Mouse (Mus musculus) forebrain, embryonic 12.5 days (tissue): Measurements from ENCODE around the gene Syn3. TPM values are rescaled to one million over a fixed set of nuclear protein-coding genes. Genes with fewer than 3 reads are reported as not detected.

Source experiments
- ATAC-seq: fragments of 200-750 bp; cut with Nextera tagmentation; 2 replicates; pipeline ENCODE4 v1.8.0; 2017; ENCODE audit warnings: moderate TSS enrichment; ENCODE audit not compliant: low FRiP score
- H3K27ac ChIP-seq: fragments of 300-500 bp; sonication (generic); 2 replicates; pipeline ENCODE4 v1.5.1; 2016; ENCODE audit warnings: mild to moderate bottlenecking
- H3K27me3 ChIP-seq: fragments of 300-500 bp; sonication (generic); 2 replicates; pipeline ENCODE4 v1.6.1; 2016; ENCODE audit warnings: mild to moderate bottlenecking
- H3K36me3 ChIP-seq: fragments of 300-500 bp; sonication (generic); replicated peaks from 2 replicates; pipeline ENCODE4 v1.6.1; 2016; ENCODE audit warnings: mild to moderate bottlenecking
- H3K4me1 ChIP-seq: fragments of 300-500 bp; sonication (generic); 2 replicates; pipeline ENCODE4 v1.6.1; 2016
- H3K4me2 ChIP-seq: fragments of 300-500 bp; sonication (generic); 2 replicates; pipeline ENCODE4 v1.6.1; 2016; ENCODE audit warnings: mild to moderate bottlenecking, moderate library complexity
- H3K4me3 ChIP-seq: fragments of 300-500 bp; sonication (generic); replicated peaks from 2 replicates; pipeline ENCODE4 v1.5.1; 2016; ENCODE audit warnings: mild to moderate bottlenecking
- H3K9ac ChIP-seq: fragments of 300-500 bp; sonication (generic); 2 replicates; pipeline ENCODE4 v1.6.1; 2016; ENCODE audit warnings: mild to moderate bottlenecking
- H3K9me3 ChIP-seq: fragments of 300-500 bp; sonication (generic); 2 replicates; pipeline ENCODE4 v1.6.1; 2016
- WGBS: fragments of 180-500 bp; shearing (Covaris S2); methylation state at CpG from one replicate; pipeline ENCODE4 v1.1.7; 2016; 5-methylcytosine and 5-hydroxymethylcytosine counted together
- polyA plus RNA-seq: library from polyadenylated mRNA; unstranded; fragments of >200 nt; fragmentation: Nextera tagmentation; extraction: Ambion mirVana; gene quantifications from 2 replicates; pipeline ENCODE4 v1.2.1, GENCODE M21; 2016

The Syn3 gene
- polyA plus RNA-seq, 1 experiment from 2014 or later, result 9.2 TPM

DNA sequence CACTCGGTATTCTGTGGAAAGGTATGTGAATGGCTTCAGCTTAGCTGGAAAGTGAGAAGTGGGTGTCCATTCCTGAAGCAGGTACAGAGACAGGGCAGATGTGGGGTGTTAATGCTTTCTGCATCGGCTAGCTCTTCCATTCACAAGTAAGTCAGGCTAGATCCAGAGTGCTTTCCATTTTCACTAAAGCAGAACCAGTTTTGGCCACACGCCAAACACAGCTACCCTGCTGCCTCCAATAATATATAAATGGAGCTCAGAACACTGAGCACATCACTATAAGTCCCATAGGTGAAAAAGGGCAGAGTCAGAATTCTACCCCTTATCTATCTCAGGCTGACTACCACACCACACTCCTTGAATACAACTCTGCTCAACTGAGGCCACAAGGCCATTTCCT lies 69.0 kb downstream of the Syn3 start:
- H3K9ac ChIP-seq, result no peak overlapping the region
- H3K4me3 ChIP-seq, result no peak overlapping the region
- no peak overlapping the region for H3K27ac ChIP-seq
- no peaks in the 10 kb centered on the region for H3K27me3 ChIP-seq
- no peak for ATAC-seq
- H3K4me1 ChIP-seq, result peaks cover 11% of the 10 kb centered on the region
- no peaks in the 10 kb centered on the region for H3K9me3 ChIP-seq
- 88% methylated on average over 3 of the region's 3 CpGs for WGBS
- H3K36me3 ChIP-seq, result no peaks in the 10 kb centered on the region
- no peak overlapping the region for H3K4me2 ChIP-seq

DNA sequence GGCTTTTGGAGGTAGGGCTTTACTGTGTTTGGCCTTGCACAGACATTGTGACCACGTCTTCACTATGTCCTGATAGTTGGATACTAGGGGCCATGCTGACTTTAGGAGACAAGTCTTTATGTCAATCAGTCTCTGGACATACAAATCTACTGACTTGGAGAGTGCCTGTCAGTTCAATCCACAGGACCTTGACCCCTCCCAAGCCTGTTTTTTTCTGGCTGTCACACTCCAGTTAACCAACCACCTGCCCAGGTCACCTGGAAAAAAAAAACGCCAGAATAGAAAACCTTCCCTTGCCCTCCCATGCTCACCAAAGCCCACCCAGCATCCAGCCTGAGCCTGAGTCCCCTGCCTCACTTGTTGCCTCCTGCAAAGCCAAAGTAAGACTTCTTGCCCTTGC lies 70.7 kb downstream of the Syn3 start:
- no peak overlapping the region for H3K4me2 ChIP-seq
- H3K9ac ChIP-seq, result no peak overlapping the region
- peaks cover 11% of the 10 kb centered on the region for H3K4me1 ChIP-seq
- H3K9me3 ChIP-seq, result no peaks in the 10 kb centered on the region
- WGBS, result 74% methylated on average over 2 of the region's 2 CpGs
- H3K36me3 ChIP-seq, result no peaks in the 10 kb centered on the region
- H3K4me3 ChIP-seq, result no peak overlapping the region
- no peak for ATAC-seq
- H3K27me3 ChIP-seq, result no peaks in the 10 kb centered on the region
- H3K27ac ChIP-seq, result no peak overlapping the region

DNA sequence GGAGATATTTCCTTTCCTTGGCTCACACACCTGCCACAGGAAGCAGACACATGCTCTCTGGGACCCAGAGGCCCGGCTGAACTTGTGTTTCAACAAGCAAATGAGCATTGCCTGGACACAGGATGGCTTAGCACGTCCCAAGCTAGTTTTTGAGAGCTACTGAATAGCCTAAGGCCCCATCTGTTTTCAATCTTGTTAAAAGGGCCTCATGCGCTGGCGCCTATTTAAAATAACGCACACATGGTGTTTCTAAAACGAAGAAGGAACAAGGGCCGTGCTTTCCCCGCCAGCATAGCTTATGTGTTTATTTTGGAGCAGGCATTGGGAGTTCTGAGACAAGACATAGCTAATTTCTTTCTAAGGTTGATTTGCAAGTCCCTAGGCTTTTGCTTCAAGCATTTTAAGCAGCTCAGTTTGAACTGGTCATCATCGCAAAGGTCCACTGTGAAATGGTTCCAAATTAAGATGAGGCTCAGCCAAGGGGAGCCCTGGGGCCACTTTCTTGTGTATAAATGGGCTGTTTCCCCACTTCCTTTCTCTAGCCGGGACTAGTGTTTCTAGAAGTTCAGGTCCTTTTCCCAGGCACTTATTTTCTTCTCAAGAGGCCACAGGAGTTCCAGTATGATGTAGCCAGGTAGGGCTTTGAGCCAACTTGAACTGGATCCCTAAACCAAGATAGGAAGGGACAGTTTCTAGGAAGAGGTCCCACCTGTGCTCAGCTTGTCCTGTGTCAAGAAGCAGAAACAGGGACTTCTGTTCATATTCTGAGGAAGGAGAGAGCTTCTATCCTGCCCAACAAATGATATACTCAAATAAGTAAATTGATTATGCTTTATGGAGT lies 72.8 kb downstream of the Syn3 start:
- H3K4me3 ChIP-seq, result no peak overlapping the region
- H3K27ac ChIP-seq, result 0 out of 2 replicates have a peak overlapping the region, but pooled peaks have one; percentile 5
- H3K36me3 ChIP-seq, result no peaks in the 10 kb centered on the region
- H3K27me3 ChIP-seq, result no peaks in the 10 kb centered on the region
- no peaks in the 10 kb centered on the region for H3K9me3 ChIP-seq
- no peak overlapping the region for H3K4me2 ChIP-seq
- H3K4me1 ChIP-seq, result peaks cover 11% of the 10 kb centered on the region
- 0 out of 2 replicates have a peak, but pooled peaks have one; percentile 17 for ATAC-seq
- WGBS, result 45% methylated on average over 10 of the region's 10 CpGs
- no peak overlapping the region for H3K9ac ChIP-seq

- Histone ChIP-seq H3K36me3 (no peaks in the 10 kb centered on the region), H3K4me2 (no peak overlapping the region), H3K4me3 (no peak overlapping the region), H3K27ac (no peak overlapping the region), H3K9ac (no peak overlapping the region), H3K27me3 (no peaks in the 10 kb centered on the region), H3K9me3 (no peaks in the 10 kb centered on the region), H3K4me1 (peaks cover 11% of the 10 kb centered on the region)
- ATAC-seq, result no peak
- WGBS, result 90% methylated on average over 3 of the region's 3 CpGs
Observed at GRCm38 (mm10) chr10:86421731-86422370, 76.8 kb downstream of the Syn3 start.

DNA sequence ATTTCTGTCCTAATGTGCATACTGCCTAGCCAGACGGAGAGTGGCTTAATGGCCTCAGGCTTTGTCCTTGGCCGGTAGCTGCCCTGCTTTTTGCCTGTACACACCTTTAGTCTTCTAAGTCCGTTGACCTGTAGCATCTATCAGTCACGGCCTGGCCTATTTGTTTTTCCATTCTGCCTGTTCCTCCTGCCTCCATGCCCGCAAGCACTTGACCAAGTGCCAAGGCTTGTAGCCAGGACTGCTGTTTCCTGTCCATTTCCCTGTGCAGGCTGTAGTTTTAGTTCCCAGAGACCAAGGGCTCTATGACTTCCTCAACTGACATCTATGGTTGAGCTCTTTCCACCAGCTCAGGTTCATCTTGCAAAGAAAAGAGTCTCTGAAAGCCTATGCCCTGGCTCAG lies 79.8 kb downstream of the Syn3 start:
- Histone ChIP-seq H3K4me2 (no peak overlapping the region), H3K9ac (no peak overlapping the region), H3K4me3 (no peak overlapping the region), H3K36me3 (no peaks in the 10 kb centered on the region), H3K4me1 (no peaks in the 10 kb centered on the region), H3K27ac (no peak overlapping the region), H3K9me3 (no peaks in the 10 kb centered on the region), H3K27me3 (no peaks in the 10 kb centered on the region)
- WGBS, result 88% methylated on average over 5 of the region's 5 CpGs
- ATAC-seq, result no peak

- Histone ChIP-seq H3K9me3 (no peaks in the 10 kb centered on the region), H3K4me1 (no peaks in the 10 kb centered on the region), H3K27me3 (no peaks in the 10 kb centered on the region), H3K9ac (no peak overlapping the region), H3K36me3 (no peaks in the 10 kb centered on the region), H3K4me3 (no peak overlapping the region), H3K4me2 (no peak overlapping the region), H3K27ac (no peak overlapping the region)
- no peak for ATAC-seq
- 77% methylated on average over 2 of the region's 2 CpGs for WGBS
Observed at GRCm38 (mm10) chr10:86418345-86418744, 80.4 kb downstream of the Syn3 start.

DNA sequence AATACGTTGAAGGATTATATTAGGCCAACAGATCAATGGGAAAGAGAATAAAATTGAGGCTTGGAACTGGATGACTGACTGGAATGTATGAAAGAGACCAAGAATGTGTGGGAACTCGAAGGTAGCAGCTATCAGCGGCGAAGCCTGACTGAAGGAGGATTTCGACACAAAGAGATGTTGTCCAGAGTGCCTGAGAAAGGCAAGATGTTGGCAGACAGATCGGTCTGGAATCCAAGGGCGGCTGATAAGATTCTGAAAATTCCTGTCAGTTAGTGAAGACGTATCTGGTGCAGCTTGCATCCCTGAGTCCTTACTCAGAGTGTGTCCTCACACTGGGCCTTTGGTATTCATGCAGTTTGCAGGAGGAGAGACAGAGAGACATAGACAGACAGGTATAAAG lies 81.9 kb downstream of the Syn3 start:
- 87% methylated on average over 8 of the region's 8 CpGs for WGBS
- no peak overlapping the region for H3K4me3 ChIP-seq
- H3K4me2 ChIP-seq, result no peak overlapping the region
- no peaks in the 10 kb centered on the region for H3K27me3 ChIP-seq
- H3K4me1 ChIP-seq, result no peaks in the 10 kb centered on the region
- no peak for ATAC-seq
- no peaks in the 10 kb centered on the region for H3K9me3 ChIP-seq
- no peak overlapping the region for H3K27ac ChIP-seq
- H3K36me3 ChIP-seq, result no peaks in the 10 kb centered on the region
- H3K9ac ChIP-seq, result no peak overlapping the region

- 71% methylated on average over 6 of the region's 6 CpGs for WGBS
- no peak for ATAC-seq
- no peak overlapping the region for H3K4me3 ChIP-seq
- H3K4me2 ChIP-seq, result no peak overlapping the region
- no peak overlapping the region for H3K9ac ChIP-seq
- no peak overlapping the region for H3K27ac ChIP-seq
- H3K36me3 ChIP-seq, result no peaks in the 10 kb centered on the region
- no peaks in the 10 kb centered on the region for H3K4me1 ChIP-seq
- H3K9me3 ChIP-seq, result no peaks in the 10 kb centered on the region
- no peaks in the 10 kb centered on the region for H3K27me3 ChIP-seq
Observed at GRCm38 (mm10) chr10:86410868-86411267, 87.8 kb downstream of the Syn3 start.

DNA sequence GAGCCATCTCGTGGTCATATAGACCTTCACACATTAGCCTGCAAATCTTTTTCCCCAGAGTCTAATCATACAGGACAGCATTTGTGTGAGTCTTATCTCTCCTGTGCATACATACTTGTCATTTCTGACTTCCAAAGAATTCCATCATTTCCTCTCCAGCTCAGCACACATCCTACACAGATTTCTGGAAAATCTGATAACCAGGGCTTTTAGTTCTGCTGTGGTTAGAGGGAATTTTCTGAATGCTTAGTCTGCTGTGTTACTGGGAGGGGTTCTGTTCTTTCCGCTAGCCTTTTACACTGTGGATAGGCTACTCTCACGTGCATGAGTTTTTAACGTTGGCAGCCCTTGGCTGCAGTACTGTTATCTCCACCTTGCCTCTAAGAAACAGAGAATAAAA lies 91.7 kb downstream of the Syn3 start:
- Histone ChIP-seq H3K4me1 (no peaks in the 10 kb centered on the region), H3K27ac (no peak overlapping the region), H3K36me3 (no peaks in the 10 kb centered on the region), H3K4me2 (no peak overlapping the region), H3K4me3 (no peak overlapping the region), H3K9ac (no peak overlapping the region), H3K9me3 (no peaks in the 10 kb centered on the region), H3K27me3 (no peaks in the 10 kb centered on the region)
- WGBS, result 89% methylated on average over 4 of the region's 4 CpGs
- no peak for ATAC-seq

DNA sequence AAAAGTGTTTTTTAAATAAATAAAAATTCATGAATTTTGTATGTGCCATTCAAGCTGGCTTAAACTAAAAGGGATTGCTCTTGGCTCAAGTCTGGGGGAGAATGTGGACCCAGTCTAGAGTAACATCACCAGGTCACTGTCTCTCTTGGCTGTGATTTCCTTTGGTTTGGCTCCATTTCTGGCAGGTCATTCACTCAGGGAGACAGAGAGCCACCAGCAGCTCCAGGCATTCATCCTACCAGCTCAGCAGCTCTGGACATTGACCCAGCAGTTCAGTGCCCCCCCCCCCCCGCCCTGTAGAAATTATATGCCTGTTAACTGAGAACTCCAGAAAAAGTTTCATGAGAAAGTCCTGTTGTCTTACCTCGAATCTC lies 100.4 kb downstream of the Syn3 start:
- H3K36me3 ChIP-seq, result no peaks in the 10 kb centered on the region
- no peak overlapping the region for H3K4me3 ChIP-seq
- no peak overlapping the region for H3K27ac ChIP-seq
- no peak for ATAC-seq
- H3K4me1 ChIP-seq, result no peaks in the 10 kb centered on the region
- WGBS, result 77% methylated on average over 2 of the region's 2 CpGs
- no peaks in the 10 kb centered on the region for H3K27me3 ChIP-seq
- H3K9ac ChIP-seq, result no peak overlapping the region
- H3K4me2 ChIP-seq, result no peak overlapping the region
- H3K9me3 ChIP-seq, result no peaks in the 10 kb centered on the region

- Histone ChIP-seq H3K27me3 (no peaks in the 10 kb centered on the region), H3K36me3 (no peaks in the 10 kb centered on the region), H3K27ac (no peak overlapping the region), H3K4me1 (no peaks in the 10 kb centered on the region), H3K9ac (no peak overlapping the region), H3K4me3 (no peak overlapping the region), H3K9me3 (no peaks in the 10 kb centered on the region), H3K4me2 (no peak overlapping the region)
- ATAC-seq, result no peak
- 82% methylated on average over 4 of the region's 4 CpGs for WGBS
Observed at GRCm38 (mm10) chr10:86397577-86398346, 100.9 kb downstream of the Syn3 start.

- H3K4me2 ChIP-seq, result no peak overlapping the region
- H3K9ac ChIP-seq, result no peak overlapping the region
- no peak for ATAC-seq
- WGBS, result 90% methylated on average over 3 of the region's 3 CpGs
- no peaks in the 10 kb centered on the region for H3K27me3 ChIP-seq
- no peaks in the 10 kb centered on the region for H3K36me3 ChIP-seq
- H3K4me1 ChIP-seq, result peaks cover 17% of the 10 kb centered on the region
- H3K4me3 ChIP-seq, result no peak overlapping the region
- H3K27ac ChIP-seq, result no peak overlapping the region
- no peaks in the 10 kb centered on the region for H3K9me3 ChIP-seq
Observed at GRCm38 (mm10) chr10:86392399-86392798, 106.3 kb downstream of the Syn3 start.
